Mouse (Mus musculus) kidney, postnatal 0 days (tissue): ENCODE data around the gene Sft2d2. TPM values are rescaled to one million over a fixed set of nuclear protein-coding genes. Genes with fewer than 3 reads are reported as not detected.
A peak's percentile ranks its signal among the peaks of the same experiment; 100 is the strongest.

ENCODE experiments used
- ATAC-seq: fragments of 200-750 bp; cut with Nextera tagmentation; replicated peaks from 2 replicates; pipeline ENCODE4 v1.8.0; 2017; ENCODE audit warnings: low read depth, moderate number of reproducible peaks, moderate TSS enrichment, moderate library complexity; ENCODE audit not compliant: low FRiP score
- DNase-seq: peaks from one replicate; pipeline ENCODE4 v3.0.0-alpha.2; 2016; ENCODE audit warnings: low spot score
- H3K27ac ChIP-seq: fragments of 300-500 bp; sonication (generic); 2 replicates; pipeline ENCODE4 v1.5.1; 2014; ENCODE audit warnings: mild to moderate bottlenecking
- H3K27me3 ChIP-seq: fragments of 300-500 bp; sonication (generic); 2 replicates; pipeline ENCODE4 v1.6.1; 2014; ENCODE audit warnings: low read length, mixed read lengths; ENCODE audit not compliant: insufficient read depth
- H3K36me3 ChIP-seq: fragments of 300-500 bp; sonication (generic); 2 replicates; pipeline ENCODE4 v1.6.1; 2014; ENCODE audit warnings: low read length, mixed read lengths; ENCODE audit not compliant: insufficient read depth
- H3K4me1 ChIP-seq: fragments of 300-500 bp; sonication (generic); replicated peaks from 2 replicates; pipeline ENCODE4 v1.6.1; 2014; ENCODE audit warnings: antibody characterized with exemption, low read length, mixed read lengths; ENCODE audit not compliant: insufficient read depth
- H3K4me2 ChIP-seq: fragments of 300-500 bp; sonication (generic); 2 replicates; pipeline ENCODE4 v1.6.1; 2014; ENCODE audit warnings: mild to moderate bottlenecking, low read length, moderate library complexity, mixed read lengths
- H3K4me3 ChIP-seq: fragments of 300-500 bp; sonication (generic); replicated peaks from 2 replicates; pipeline ENCODE4 v1.5.1; 2014; ENCODE audit warnings: low read depth, low read length
- H3K9ac ChIP-seq: fragments of 300-500 bp; sonication (generic); 2 replicates; pipeline ENCODE4 v1.6.1; 2014; ENCODE audit warnings: low read depth, low read length
- H3K9me3 ChIP-seq: fragments of 300-500 bp; sonication (generic); replicated peaks from 2 replicates; pipeline ENCODE4 v1.6.1; 2016; ENCODE audit warnings: low read length, inconsistent platforms, mixed read lengths
- CTCF ChIP-seq: IDR thresholded peaks from 2 replicates; pipeline ENCODE4 v1.5.1; 2016; ENCODE audit warnings: antibody characterized with exemption, low read depth, mild to moderate bottlenecking, moderate library complexity
- WGBS: fragments of 180-500 bp; shearing (Covaris S2); extraction: QIAGEN DNeasy Blood & Tissue Kit; methylation state at CpG from one replicate; pipeline ENCODE4 v1.1.7; 2014; 5-methylcytosine and 5-hydroxymethylcytosine counted together
- polyA plus RNA-seq: library from polyadenylated mRNA; unstranded; fragments of >200 nt; fragmentation: Nextera tagmentation; extraction: Ambion mirVana; gene quantifications from 2 replicates; pipeline ENCODE4 v1.2.1, GENCODE M21; 2015

The Sft2d2 gene
- polyA plus RNA-seq, 1 experiment from 2014 or later: 21.2 TPM

DNA sequence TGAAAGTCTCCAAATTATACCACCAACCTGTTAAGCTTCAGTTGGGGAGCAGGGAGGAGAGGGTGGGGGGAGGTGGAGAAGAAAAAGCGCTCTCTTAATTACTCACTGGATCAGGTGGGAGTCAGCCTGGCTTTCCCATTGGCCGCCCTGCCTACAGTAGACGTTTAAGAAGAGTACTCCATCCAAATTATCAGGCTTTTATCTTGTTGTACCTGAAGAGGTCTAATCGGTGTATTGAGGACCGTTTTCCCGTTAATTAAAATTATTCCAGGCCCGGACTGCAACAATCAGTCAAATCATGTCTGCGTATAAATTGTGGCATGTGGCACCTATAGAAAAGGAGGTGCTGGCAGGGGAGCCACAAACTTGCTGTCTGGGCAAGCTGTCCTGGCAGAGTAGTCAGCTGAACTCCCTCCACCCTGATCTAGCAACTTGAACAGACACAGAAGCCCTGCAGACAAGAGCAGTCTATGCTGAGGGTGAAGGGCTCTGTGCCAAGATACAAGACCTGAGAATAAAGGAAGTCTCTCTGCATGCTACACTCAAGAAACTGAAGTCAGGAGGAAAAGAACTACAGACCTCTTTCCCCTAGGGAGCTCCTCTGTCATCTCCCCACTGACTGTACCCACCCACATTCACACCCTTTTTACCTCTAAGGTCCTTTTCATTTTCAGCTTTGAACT, 33.4 kb downstream of the Sft2d2 start, which contains the start of gene Tbx19:
Gene Tbx19 (minus strand): TSS at position 51 of the 683 bp plus-strand sequence.
- Histone ChIP-seq H3K4me2 (no peak within 1 kb of the TSS), H3K36me3 (no peaks in the 10 kb centered on the region), H3K9ac (no peak within 1 kb of the TSS), H3K27me3 (no peaks in the 10 kb centered on the region), H3K9me3 (no peaks in the 10 kb centered on the region), H3K4me1 (no peaks in the 10 kb centered on the region), H3K4me3 (no peak within 1 kb of the TSS), H3K27ac (no peak within 1 kb of the TSS)
- WGBS: 88% methylated on average over 8 of the region's 8 CpGs
- no peak for TF ChIP-seq CTCF
- DNase-seq: no peak
- ATAC-seq: no peak

GRCm38 (mm10) chr1:165158841-165159240, 35.4 kb downstream of the Sft2d2 start:
- Histone ChIP-seq H3K36me3 (no peaks in the 10 kb centered on the region), H3K27ac (no peak overlapping the region), H3K4me3 (no peak overlapping the region), H3K27me3 (no peaks in the 10 kb centered on the region), H3K9ac (no peak overlapping the region), H3K4me1 (no peaks in the 10 kb centered on the region), H3K9me3 (no peaks in the 10 kb centered on the region), H3K4me2 (no peak overlapping the region)
- no peak for DNase-seq
- no peak for TF ChIP-seq CTCF
- no peak for ATAC-seq
- 80% methylated on average over 10 of the region's 10 CpGs for WGBS

DNA sequence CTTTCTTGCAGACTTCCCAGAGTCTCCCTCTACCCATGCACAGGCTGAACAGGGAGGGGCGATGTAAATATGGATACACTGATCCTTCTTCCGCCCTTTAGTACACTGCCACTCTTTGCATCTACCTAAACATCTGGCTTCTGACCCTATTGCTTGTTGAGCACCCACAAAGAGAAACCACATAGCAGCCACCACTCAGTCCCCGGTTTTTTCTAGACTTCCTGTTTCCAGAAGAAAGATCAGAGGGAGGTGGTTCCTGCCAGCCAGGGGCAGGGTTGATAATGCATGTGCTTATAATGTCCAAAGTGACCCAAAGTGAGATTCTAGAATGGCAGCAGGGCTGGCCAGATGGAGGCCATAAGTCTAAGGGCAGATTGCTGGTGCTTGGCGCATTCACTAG, 40.1 kb downstream of the Sft2d2 start:
- Histone ChIP-seq H3K27ac (no peak overlapping the region), H3K9me3 (no peaks in the 10 kb centered on the region), H3K4me1 (no peaks in the 10 kb centered on the region), H3K36me3 (no peaks in the 10 kb centered on the region), H3K27me3 (no peaks in the 10 kb centered on the region), H3K4me2 (no peak overlapping the region), H3K4me3 (no peak overlapping the region), H3K9ac (no peak overlapping the region)
- no peak for TF ChIP-seq CTCF
- 62% methylated on average over 4 of the region's 4 CpGs for WGBS
- ATAC-seq: no peak
- no peak for DNase-seq

- no peak for TF ChIP-seq CTCF
- DNase-seq (no peak), ATAC-seq (no peak)
- no peaks in the 10 kb centered on the region for H3K27me3 ChIP-seq
- no peak overlapping the region for H3K9ac ChIP-seq
- no peak overlapping the region for H3K4me3 ChIP-seq
- WGBS: 39% methylated on average over 8 of the region's 8 CpGs
- no peaks in the 10 kb centered on the region for H3K9me3 ChIP-seq
- H3K27ac ChIP-seq: no peak overlapping the region
- no peak overlapping the region for H3K4me2 ChIP-seq
- H3K4me1 ChIP-seq: no peaks in the 10 kb centered on the region
- no peaks in the 10 kb centered on the region for H3K36me3 ChIP-seq
These were observed 43.0 kb downstream of the Sft2d2 start for GRCm38 (mm10) chr1:165151216-165151615.

- no peaks in the 10 kb centered on the region for H3K27me3 ChIP-seq
- no peak overlapping the region for H3K9ac ChIP-seq
- no peak overlapping the region for H3K27ac ChIP-seq
- no peak for TF ChIP-seq CTCF
- DNase-seq (peak; percentile 52), ATAC-seq (peak; percentile 65)
- H3K4me1 ChIP-seq: no peaks in the 10 kb centered on the region
- 48% methylated on average over 12 of the region's 12 CpGs for WGBS
- H3K9me3 ChIP-seq: no peaks in the 10 kb centered on the region
- no peak overlapping the region for H3K4me2 ChIP-seq
- no peak overlapping the region for H3K4me3 ChIP-seq
- no peaks in the 10 kb centered on the region for H3K36me3 ChIP-seq
These were observed 51.8 kb downstream of the Sft2d2 start for GRCm38 (mm10) chr1:165142343-165142916.

- no peak overlapping the region for H3K27ac ChIP-seq
- TF ChIP-seq CTCF: no peak
- no peak overlapping the region for H3K9ac ChIP-seq
- no peaks in the 10 kb centered on the region for H3K4me1 ChIP-seq
- ATAC-seq (no peak), DNase-seq (no peak)
- no peaks in the 10 kb centered on the region for H3K27me3 ChIP-seq
- 74% methylated on average over 3 of the region's 3 CpGs for WGBS
- no peak overlapping the region for H3K4me3 ChIP-seq
- no peak overlapping the region for H3K4me2 ChIP-seq
- no peaks in the 10 kb centered on the region for H3K9me3 ChIP-seq
- H3K36me3 ChIP-seq: no peaks in the 10 kb centered on the region
These were observed 54.0 kb downstream of the Sft2d2 start for GRCm38 (mm10) chr1:165140227-165140626.

GRCm38 (mm10) chr1:165133858-165134257, 60.4 kb downstream of the Sft2d2 start:
- Histone ChIP-seq H3K36me3 (no peaks in the 10 kb centered on the region), H3K9ac (no peak overlapping the region), H3K27me3 (no peaks in the 10 kb centered on the region), H3K27ac (no peak overlapping the region), H3K4me2 (no peak overlapping the region), H3K9me3 (no peaks in the 10 kb centered on the region), H3K4me3 (no peak overlapping the region), H3K4me1 (no peaks in the 10 kb centered on the region)
- TF ChIP-seq CTCF: no peak
- DNase-seq (no peak), ATAC-seq (no peak)
- 67% methylated on average over 2 of the region's 2 CpGs for WGBS
